19 mouse cellular contexts compared by ENCODE assay signal in genomic region chr8:76018501-76018900, GRCm38 (mm10).
DNase-seq lines count a peak whose midpoint lies in the region.
"Had no signal": no experiment of that assay in that cellular context is flagged by ENCODE, and none has a peak within 500 bp of the region (broad histone marks: within the 10 kb centered on the region; RNA-seq: fewer than 3 reads in every experiment).

No protein-coding gene starts in this region.

- intact Hi-C loops in left cerebral cortex, postnatal 25 days (cut with DNase I), result no loop called here

- peak; percentile 7 to 19 for DNase-seq in cerebellum, postnatal 14 days
- no peak for DNase-seq in cerebellum, postnatal 36 days
- peak; percentile 18 for DNase-seq in gastrocnemius, postnatal 10 days
- DNase-seq in gastrocnemius, adult 8-10 months (ENCODE audit: low spot score in 2 of 2), result no peak
- DNase-seq in left cerebral cortex, postnatal 25 days (ENCODE audit: low spot score in 2 of 2), result peak; percentile 12 to 14
- DNase-seq in left cerebral cortex, adult 11 months (ENCODE audit: low spot score), result no peak
- DNase-seq in right cerebral cortex, adult 2 months (ENCODE audit: low spot score in 2 of 2), result peak; percentile 20 to 36
- DNase-seq in right cerebral cortex, postnatal 4 days, result no peak
- DNase-seq: adrenal gland, adult 8-10 months; cerebellum, adult 11 months; cerebellum, adult 9-10 months; kidney, adult 8-10 months; kidney, postnatal 4 days; layer of hippocampus, adult 9-11 months; left cerebral cortex, postnatal 4 days; liver; lung, adult 2 months; thymus, adult 18-20 months; thymus, postnatal 25 days had no signal

Comparison
In these comparisons a context has a peak if more than half of its experiments do, and no peak if none do; other contexts are left out.
1. DNase-seq: peak in cerebellum, postnatal 14 days (2 of 2), gastrocnemius, postnatal 10 days (single experiment), left cerebral cortex, postnatal 25 days (2 of 2) and right cerebral cortex, adult 2 months (2 of 2); none in cerebellum, postnatal 36 days (0 of 2), gastrocnemius, adult 8-10 months (0 of 2), left cerebral cortex, adult 11 months (single experiment) and right cerebral cortex, postnatal 4 days (single experiment).